Mouse (Mus musculus): Measurements from ENCODE around the gene Echs1. TPM values are rescaled to one million over a fixed set of nuclear protein-coding genes. Genes with fewer than 3 reads are reported as not detected.
"Not testable (repeated sequence)": the region's sequence is repeated elsewhere in the genome, so short reads cannot be mapped to it uniquely, and the experiment has no call there.

The Echs1 gene
- polyA plus RNA-seq, 1 experiment from 2014 or later, result 186 TPM

- Histone ChIP-seq H3K27me3 (ENCODE audit: control insufficient read depth, insufficient read depth, low read length) (no peaks in the 10 kb centered on the region), H3K4me1 (ENCODE audit: control insufficient read depth, insufficient read depth, low read length) (no peaks in the 10 kb centered on the region), H3K27ac (ENCODE audit: low read depth, low read length) (peak within 1 kb of the TSS; percentile 63), H3K4me3 (ENCODE audit: low read length) (peak within 1 kb of the TSS; percentile 81), H3K9ac (ENCODE audit: low read depth, low read length) (peak within 1 kb of the TSS; percentile 87), H3K9me3 (ENCODE audit: control insufficient read depth, low read length) (no peaks in the 10 kb centered on the region), H3K4me2 (replicated peaks; ENCODE audit: low read depth, low read length) (peak within 1 kb of the TSS; percentile 80), H3K36me3 (ENCODE audit: control insufficient read depth, insufficient read depth, low read length) (no peaks in the 10 kb centered on the region; the same call in 1 of the 2 replicates)
- 3% methylated on average over 39 of the region's 39 CpGs for WGBS
- ATAC-seq (ENCODE audit: low FRiP score, low TSS enrichment), result peak; percentile 99
These were observed 21.1 kb upstream of the Echs1 start, which contains the start of gene Mtg1 for GRCm38 (mm10) chr7:140137135-140138020. Mtg1 (plus strand) TSS chr7:140137564.

GRCm38 (mm10) chr7:140135106-140135770 is 19.0 kb upstream of the Echs1 start:
- Histone ChIP-seq H3K9ac (ENCODE audit: low read depth, low read length) (no peak overlapping the region), H3K27me3 (ENCODE audit: control insufficient read depth, insufficient read depth, low read length) (no peaks in the 10 kb centered on the region), H3K4me2 (replicated peaks; ENCODE audit: low read depth, low read length) (no peak overlapping the region), H3K4me1 (ENCODE audit: control insufficient read depth, insufficient read depth, low read length) (no peaks in the 10 kb centered on the region), H3K36me3 (ENCODE audit: control insufficient read depth, insufficient read depth, low read length) (peaks cover 7% of the 10 kb centered on the region; the same call in 1 of the 2 replicates), H3K9me3 (ENCODE audit: control insufficient read depth, low read length) (no peaks in the 10 kb centered on the region), H3K4me3 (ENCODE audit: low read length) (no peak overlapping the region), H3K27ac (ENCODE audit: low read depth, low read length) (no peak overlapping the region)
- ATAC-seq (ENCODE audit: low FRiP score, low TSS enrichment), result no peak
- WGBS, result 88% methylated on average over 5 of the region's 5 CpGs

GRCm38 (mm10) chr7:140134033-140134432 is 17.8 kb upstream of the Echs1 start:
- not testable (repeated sequence) for H3K4me3 ChIP-seq (ENCODE audit: low read length); H3K4me1 ChIP-seq (ENCODE audit: control insufficient read depth, insufficient read depth, low read length); H3K27me3 ChIP-seq (ENCODE audit: control insufficient read depth, insufficient read depth, low read length); H3K4me2 ChIP-seq (replicated peaks; ENCODE audit: low read depth, low read length); H3K27ac ChIP-seq (ENCODE audit: low read depth, low read length); H3K9me3 ChIP-seq (ENCODE audit: control insufficient read depth, low read length); ATAC-seq (ENCODE audit: low FRiP score, low TSS enrichment); H3K9ac ChIP-seq (ENCODE audit: low read depth, low read length)
- 94% methylated on average over 3 of the region's 7 CpGs for WGBS
- H3K36me3 ChIP-seq (ENCODE audit: control insufficient read depth, insufficient read depth, low read length), result peaks cover 18% of the 10 kb centered on the region; the same call in 1 of the 2 replicates

GRCm38 (mm10) chr7:140132184-140132583 is 15.9 kb upstream of the Echs1 start:
- H3K27me3 ChIP-seq (ENCODE audit: control insufficient read depth, insufficient read depth, low read length); H3K27ac ChIP-seq (ENCODE audit: low read depth, low read length); H3K9me3 ChIP-seq (ENCODE audit: control insufficient read depth, low read length); H3K4me1 ChIP-seq (ENCODE audit: control insufficient read depth, insufficient read depth, low read length); H3K4me3 ChIP-seq (ENCODE audit: low read length); H3K9ac ChIP-seq (ENCODE audit: low read depth, low read length); ATAC-seq (ENCODE audit: low FRiP score, low TSS enrichment); H3K4me2 ChIP-seq (replicated peaks; ENCODE audit: low read depth, low read length): not testable (repeated sequence)
- WGBS, result 89% methylated on average over 7 of the region's 7 CpGs
- peaks cover 18% of the 10 kb centered on the region; the same call in 1 of the 2 replicates for H3K36me3 ChIP-seq (ENCODE audit: control insufficient read depth, insufficient read depth, low read length)

- H3K27ac ChIP-seq (ENCODE audit: low read depth, low read length), result no peak overlapping the region
- no peak overlapping the region for H3K4me2 ChIP-seq (replicated peaks; ENCODE audit: low read depth, low read length)
- H3K27me3 ChIP-seq (ENCODE audit: control insufficient read depth, insufficient read depth, low read length), result no peaks in the 10 kb centered on the region
- 86% methylated on average over 2 of the region's 2 CpGs for WGBS
- peaks cover 18% of the 10 kb centered on the region; the same call in 1 of the 2 replicates for H3K36me3 ChIP-seq (ENCODE audit: control insufficient read depth, insufficient read depth, low read length)
- H3K9ac ChIP-seq (ENCODE audit: low read depth, low read length), result no peak overlapping the region
- H3K9me3 ChIP-seq (ENCODE audit: control insufficient read depth, low read length), result no peaks in the 10 kb centered on the region
- H3K4me1 ChIP-seq (ENCODE audit: control insufficient read depth, insufficient read depth, low read length), result peaks cover 4% of the 10 kb centered on the region
- H3K4me3 ChIP-seq (ENCODE audit: low read length), result no peak overlapping the region
- no peak for ATAC-seq (ENCODE audit: low FRiP score, low TSS enrichment)
These were observed 11.6 kb upstream of the Echs1 start for GRCm38 (mm10) chr7:140127911-140128310.

GRCm38 (mm10) chr7:140126934-140127333 is 10.7 kb upstream of the Echs1 start:
- Histone ChIP-seq H3K9ac (ENCODE audit: low read depth, low read length) (no peak overlapping the region), H3K27me3 (ENCODE audit: control insufficient read depth, insufficient read depth, low read length) (no peaks in the 10 kb centered on the region), H3K4me1 (ENCODE audit: control insufficient read depth, insufficient read depth, low read length) (peaks cover 4% of the 10 kb centered on the region), H3K9me3 (ENCODE audit: control insufficient read depth, low read length) (no peaks in the 10 kb centered on the region), H3K4me2 (replicated peaks; ENCODE audit: low read depth, low read length) (no peak overlapping the region; the same call in 1 of the 2 replicates), H3K27ac (ENCODE audit: low read depth, low read length) (no peak overlapping the region), H3K36me3 (ENCODE audit: control insufficient read depth, insufficient read depth, low read length) (peaks cover 18% of the 10 kb centered on the region; the same call in 1 of the 2 replicates), H3K4me3 (ENCODE audit: low read length) (no peak overlapping the region)
- no peak for ATAC-seq (ENCODE audit: low FRiP score, low TSS enrichment)
- 92% methylated on average over 3 of the region's 3 CpGs for WGBS

- no peak overlapping the region for H3K27ac ChIP-seq (ENCODE audit: low read depth, low read length)
- H3K9ac ChIP-seq (ENCODE audit: low read depth, low read length), result peak overlapping the region; percentile 77
- no peaks in the 10 kb centered on the region for H3K9me3 ChIP-seq (ENCODE audit: control insufficient read depth, low read length)
- H3K36me3 ChIP-seq (ENCODE audit: control insufficient read depth, insufficient read depth, low read length), result peaks cover 18% of the 10 kb centered on the region; the same call in 1 of the 2 replicates
- 0 out of 2 replicates have a peak, but pooled peaks have one; percentile 3 for ATAC-seq (ENCODE audit: low FRiP score, low TSS enrichment)
- H3K4me2 ChIP-seq (replicated peaks; ENCODE audit: low read depth, low read length), result peak overlapping the region; percentile 81
- no peaks in the 10 kb centered on the region for H3K27me3 ChIP-seq (ENCODE audit: control insufficient read depth, insufficient read depth, low read length)
- WGBS, result 4% methylated on average over 5 of the region's 5 CpGs
- H3K4me1 ChIP-seq (ENCODE audit: control insufficient read depth, insufficient read depth, low read length), result peaks cover 4% of the 10 kb centered on the region
- H3K4me3 ChIP-seq (ENCODE audit: low read length), result peak overlapping the region; percentile 65
These were observed 9.7 kb upstream of the Echs1 start for GRCm38 (mm10) chr7:140126022-140126350.

- H3K27ac ChIP-seq (ENCODE audit: low read depth, low read length), result no peak overlapping the region
- H3K9me3 ChIP-seq (ENCODE audit: control insufficient read depth, low read length), result no peaks in the 10 kb centered on the region
- peak overlapping the region; percentile 77 for H3K9ac ChIP-seq (ENCODE audit: low read depth, low read length)
- H3K36me3 ChIP-seq (ENCODE audit: control insufficient read depth, insufficient read depth, low read length), result peaks cover 14% of the 10 kb centered on the region; the same call in 1 of the 2 replicates
- WGBS, result 2% methylated on average over 40 of the region's 40 CpGs
- H3K27me3 ChIP-seq (ENCODE audit: control insufficient read depth, insufficient read depth, low read length), result no peaks in the 10 kb centered on the region
- H3K4me1 ChIP-seq (ENCODE audit: control insufficient read depth, insufficient read depth, low read length), result peaks cover 4% of the 10 kb centered on the region
- H3K4me3 ChIP-seq (ENCODE audit: low read length), result peak overlapping the region; percentile 65
- peak; percentile 99 for ATAC-seq (ENCODE audit: low FRiP score, low TSS enrichment)
- peak overlapping the region; percentile 81 for H3K4me2 ChIP-seq (replicated peaks; ENCODE audit: low read depth, low read length)
These were observed 9.2 kb upstream of the Echs1 start for GRCm38 (mm10) chr7:140125278-140126021.
